Mouse (Mus musculus): ENCODE measurements around the gene Hcfc1r1.
A peak's percentile ranks its signal among the peaks of the same experiment; 100 is the strongest.

Hcfc1r1 gene

DNA sequence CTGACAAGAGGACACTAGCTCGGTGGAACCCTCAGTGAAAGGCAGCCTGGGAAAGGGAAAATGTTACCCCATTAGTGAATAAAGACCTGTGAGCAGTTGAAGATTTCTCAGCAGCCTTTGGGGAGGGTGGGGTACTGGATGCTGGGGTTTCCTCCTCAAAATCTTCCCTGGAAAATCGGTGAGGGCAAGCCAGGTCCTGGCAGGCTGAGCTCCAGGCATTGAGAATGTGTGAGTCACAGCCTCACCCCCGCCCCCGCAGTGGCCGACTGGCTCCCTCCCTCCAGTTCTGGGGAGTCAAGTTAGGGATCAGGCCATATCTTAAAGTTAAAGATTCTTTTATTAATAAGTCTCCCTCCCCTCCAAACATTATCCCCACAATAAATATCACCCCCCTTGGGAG lies 1.7 kb downstream of the Hcfc1r1 start:
- DNase-seq (ENCODE audit: low spot score in 2 of 2) = no peak

DNA sequence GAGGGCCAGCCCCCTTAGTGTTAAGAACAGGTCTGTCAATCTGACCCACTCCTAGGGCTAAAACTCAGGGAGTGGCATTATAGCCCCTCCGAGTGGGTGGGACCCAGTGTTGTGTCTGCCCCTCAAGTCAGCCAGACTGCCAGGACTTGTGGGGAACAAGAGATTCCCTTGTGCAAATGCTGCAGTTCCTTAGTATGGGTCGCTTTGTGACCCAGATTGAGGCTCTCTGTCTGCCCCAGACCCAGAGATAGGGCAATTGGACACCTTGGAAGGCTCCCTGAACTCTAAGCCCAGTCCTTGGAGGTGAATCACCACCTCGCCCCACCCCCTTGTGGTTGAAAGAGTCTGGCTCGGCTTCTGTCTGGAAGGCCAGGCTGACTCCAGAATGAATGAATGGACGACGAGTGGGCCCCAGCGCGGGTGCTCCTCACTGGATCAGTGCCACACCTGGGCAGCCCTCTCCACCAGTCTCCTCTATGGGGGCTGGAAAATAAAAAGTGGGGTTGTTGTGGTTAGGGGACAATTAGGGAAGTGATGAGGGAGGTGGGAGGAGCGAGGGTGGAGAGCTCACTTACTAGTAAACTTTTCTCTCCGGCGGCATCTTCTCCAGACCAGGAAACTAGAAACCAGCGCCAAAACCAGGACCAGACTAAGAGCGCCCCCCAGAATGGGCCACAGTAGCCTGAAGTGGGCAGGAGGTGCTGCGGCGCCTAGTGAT lies 2.3 kb downstream of the Hcfc1r1 start:
- DNase-seq (ENCODE audit: low spot score in 2 of 2) = no peak

DNA sequence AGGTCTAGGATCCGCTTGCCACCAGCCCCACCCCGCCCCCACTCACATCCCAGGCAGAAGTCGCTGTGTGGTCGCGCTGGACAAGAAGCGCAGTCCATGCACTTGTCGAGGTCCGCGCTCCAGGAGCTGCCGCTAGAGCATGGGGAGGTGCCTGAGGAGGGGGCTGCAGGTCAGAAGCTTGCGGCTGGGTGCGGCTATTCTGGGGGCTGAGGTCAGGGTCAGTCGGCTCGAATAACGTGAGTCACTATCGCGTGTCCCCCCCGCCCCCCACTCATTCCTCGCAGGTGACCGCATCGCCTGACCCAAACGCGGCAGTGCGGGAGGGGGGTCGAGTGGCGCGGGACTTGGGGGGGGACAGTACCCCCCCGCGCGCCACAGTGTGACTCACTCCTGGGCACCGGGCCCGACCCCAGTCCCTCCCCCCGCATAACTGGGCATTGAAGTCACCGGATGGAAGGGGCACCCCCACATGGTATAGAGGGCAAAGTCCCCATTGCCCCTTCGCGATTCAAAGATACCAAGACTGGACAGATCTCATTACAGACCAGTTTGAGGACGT lies 3.2 kb downstream of the Hcfc1r1 start:
- no peak for DNase-seq (ENCODE audit: low spot score in 2 of 2)

DNA sequence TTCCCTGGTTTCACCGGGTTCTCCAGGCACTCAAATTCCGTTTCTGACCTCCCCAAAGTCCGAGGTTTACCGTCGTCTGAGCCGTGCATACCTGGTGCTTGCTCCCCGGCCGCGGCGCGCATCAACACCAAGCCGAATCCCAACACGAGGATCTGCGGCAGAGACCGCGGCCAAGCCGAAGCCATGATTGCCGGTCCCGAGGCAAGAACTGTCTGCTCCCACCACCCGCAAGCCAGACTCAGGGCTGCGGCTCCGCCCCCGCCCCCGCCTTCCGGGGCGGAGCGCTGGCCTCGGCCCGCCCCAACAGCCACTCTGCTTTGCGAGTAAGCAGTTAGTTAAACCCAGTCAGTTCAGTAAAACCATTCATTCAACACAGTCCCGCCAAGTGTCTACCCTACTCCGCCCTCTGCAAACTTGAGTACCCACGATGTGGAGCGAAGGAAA lies 3.9 kb downstream of the Hcfc1r1 start, which contains the start of gene Tnfrsf12a:
TSS of gene Tnfrsf12a (minus strand) at position 233 of the 444 bp plus-strand sequence.
- peak; percentile 73 to 78 for DNase-seq (ENCODE audit: low spot score in 2 of 2)

DNA sequence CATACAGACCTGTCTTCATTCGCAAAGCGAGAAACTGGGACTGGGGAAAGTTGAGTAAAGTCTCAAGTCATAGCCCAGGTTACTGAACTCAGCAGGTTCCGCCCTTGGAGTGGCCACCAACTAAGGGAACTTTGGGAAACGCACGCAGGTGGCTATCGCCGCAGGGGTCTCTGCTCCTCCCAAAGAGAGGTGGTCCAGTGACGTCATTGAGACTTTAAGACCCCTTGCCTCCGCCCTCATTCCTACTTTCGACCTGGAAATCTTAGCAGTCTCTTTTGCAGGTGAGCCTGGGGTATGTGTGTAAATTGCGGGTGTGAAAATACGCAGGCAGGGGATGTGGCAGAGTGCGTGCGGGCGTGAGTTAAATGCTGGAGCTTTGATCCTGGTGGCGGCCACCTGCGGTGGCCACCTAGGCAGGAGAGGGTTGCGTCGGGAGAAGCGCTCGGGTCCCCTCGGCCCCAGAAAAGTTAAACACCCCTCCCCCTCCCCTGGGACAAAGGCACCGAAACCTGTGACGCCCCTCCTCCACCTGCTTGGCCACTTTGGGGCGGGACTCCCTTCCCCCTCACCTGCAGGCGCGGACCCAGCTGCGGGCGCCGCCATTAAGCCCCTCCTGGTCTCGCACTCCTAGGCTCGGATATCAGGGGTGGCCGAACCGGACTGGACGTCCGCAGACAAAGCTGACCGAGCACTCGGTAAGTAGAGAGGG lies 5.9 kb downstream of the Hcfc1r1 start, which contains the start of gene Cldn6:
TSS of gene Cldn6 (plus strand) at position 123 of the 709 bp plus-strand sequence.
- no peak for DNase-seq (ENCODE audit: low spot score in 2 of 2)

DNA sequence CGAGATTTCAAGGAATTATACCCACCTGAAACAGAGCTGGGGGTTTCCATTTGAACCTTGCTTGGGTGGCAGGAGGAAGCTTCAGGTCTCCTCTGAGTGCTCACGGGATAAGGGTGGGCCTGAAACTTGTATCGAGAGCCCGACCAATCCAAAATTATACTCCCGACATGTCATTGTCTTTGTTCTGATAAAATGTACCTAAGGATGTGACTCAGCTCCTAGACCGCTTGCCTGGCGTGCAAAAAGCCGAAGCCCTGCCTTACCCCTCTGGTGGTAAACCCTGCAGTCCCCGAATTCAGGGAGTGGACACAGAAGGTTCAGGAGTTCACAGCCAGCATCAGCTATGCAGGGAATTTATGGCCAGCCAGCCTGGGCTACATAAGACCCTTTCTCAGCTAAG lies 6.9 kb downstream of the Hcfc1r1 start:
- DNase-seq (ENCODE audit: low spot score in 2 of 2) = no peak

DNA sequence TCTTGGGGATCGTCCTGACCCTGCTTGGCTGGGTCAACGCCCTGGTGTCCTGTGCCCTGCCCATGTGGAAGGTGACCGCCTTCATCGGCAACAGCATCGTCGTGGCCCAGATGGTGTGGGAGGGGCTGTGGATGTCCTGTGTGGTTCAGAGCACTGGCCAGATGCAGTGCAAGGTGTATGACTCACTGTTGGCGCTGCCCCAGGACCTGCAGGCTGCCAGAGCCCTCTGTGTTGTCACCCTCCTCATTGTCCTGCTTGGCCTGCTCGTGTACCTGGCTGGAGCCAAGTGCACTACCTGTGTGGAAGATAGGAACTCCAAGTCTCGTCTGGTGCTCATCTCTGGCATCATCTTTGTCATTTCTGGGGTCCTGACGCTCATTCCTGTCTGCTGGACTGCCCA lies 7.7 kb downstream of the Hcfc1r1 start:
- DNase-seq (ENCODE audit: low spot score in 2 of 2) = no peak

DNA sequence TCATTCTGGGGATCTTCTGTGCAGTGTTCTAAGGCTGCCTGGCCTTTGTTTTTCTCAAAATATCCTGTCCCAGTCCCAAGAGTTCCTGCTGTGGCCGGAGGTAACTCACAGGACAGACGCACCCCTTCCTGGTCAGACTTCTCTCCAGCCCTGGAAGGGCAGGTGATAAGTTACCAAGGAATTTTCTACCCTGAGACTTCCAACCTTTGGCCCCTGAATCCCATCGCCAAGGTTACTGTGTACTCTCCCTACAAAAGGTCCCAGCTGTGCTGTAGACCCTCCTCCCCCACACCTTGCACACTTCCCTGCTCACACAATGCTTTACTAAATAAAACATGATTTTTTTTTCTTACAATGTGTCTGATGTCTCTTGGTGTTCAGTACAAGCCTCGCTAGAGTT lies 8.7 kb downstream of the Hcfc1r1 start:
- no peak for DNase-seq (ENCODE audit: low spot score in 2 of 2)

DNA sequence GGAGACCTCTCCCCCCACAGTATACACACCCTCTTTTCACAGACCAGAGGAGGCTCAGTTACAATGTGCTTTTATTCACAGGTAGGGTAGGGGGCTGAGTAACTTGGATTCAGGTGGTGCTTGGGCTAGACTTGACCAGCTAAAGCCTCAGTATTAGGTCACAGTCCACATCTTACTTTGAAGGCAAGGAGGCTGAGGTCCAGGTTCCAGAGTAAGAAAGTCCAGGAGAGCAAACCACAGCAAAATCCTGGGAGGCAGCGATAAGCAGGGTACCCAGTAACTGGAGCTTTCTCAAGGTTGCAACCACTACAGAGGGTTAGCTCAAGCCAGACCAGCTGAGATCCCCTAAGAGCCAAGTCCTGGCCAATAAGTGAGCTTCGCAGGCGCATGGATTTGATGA lies 9.1 kb downstream of the Hcfc1r1 start:
- DNase-seq (ENCODE audit: low spot score in 2 of 2) = no peak

DNA sequence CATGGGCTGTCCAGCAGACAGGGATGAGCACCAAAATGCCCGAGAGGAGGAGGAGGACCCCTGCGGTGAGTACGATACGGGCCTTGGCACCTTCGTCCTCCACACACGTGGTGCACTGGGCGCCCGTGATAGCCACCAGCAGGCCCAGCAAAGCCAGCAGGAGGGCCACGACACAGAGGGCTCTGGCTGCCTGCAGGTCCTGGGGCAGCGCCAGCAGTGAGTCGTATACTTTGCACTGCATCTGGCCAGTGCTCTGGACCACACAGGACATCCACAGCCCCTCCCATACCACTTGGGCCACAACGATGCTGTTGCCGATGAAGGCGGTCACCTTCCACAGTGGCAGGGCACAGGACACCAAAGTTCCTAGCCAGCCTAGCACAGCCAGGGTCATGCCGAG lies 9.8 kb downstream of the Hcfc1r1 start:
- no peak for DNase-seq (ENCODE audit: low spot score in 2 of 2)

DNA sequence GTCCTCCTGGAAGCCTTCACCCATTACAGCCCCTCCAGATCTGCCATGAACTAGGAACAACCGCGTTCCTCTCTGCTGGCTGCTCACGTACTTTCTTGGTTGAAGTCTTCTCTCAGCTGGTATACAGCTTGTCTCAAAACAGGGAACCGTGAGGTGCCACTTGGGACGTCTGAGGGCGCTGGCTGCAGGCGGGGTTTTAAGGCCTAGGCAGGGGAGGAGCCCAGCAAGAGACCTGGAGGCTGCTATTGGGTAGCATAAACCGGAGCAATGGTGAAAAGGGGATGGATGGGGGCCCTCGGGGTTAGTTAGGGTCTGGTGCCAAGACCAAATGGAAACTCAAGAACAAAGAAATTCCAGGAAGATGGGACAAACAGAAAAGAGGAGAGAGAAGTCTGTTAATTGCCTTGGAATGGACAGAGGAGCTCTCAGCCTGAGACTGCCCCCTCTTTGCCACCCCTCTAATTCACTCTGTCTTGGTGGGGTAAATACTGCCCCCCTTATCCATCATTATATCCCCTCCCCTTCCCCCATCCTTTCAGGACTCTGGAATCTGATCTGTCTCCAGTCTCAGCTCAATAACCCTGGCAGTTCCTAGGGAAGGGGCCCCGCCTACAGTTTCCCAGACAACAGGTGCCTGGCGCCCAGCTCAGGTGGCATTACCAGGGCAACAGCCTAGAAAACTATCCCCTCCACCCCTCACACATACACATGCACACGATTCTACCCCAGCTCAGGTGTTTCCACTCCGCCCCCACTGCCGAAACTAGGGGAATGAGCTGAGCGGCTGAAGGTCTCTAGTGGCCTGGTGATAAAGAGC lies 10.7 kb downstream of the Hcfc1r1 start, which contains the start of gene Cldn9:
TSS of gene Cldn9 (minus strand) at position 171 of the 817 bp plus-strand sequence.
- DNase-seq (ENCODE audit: low spot score in 2 of 2) = no peak

DNA sequence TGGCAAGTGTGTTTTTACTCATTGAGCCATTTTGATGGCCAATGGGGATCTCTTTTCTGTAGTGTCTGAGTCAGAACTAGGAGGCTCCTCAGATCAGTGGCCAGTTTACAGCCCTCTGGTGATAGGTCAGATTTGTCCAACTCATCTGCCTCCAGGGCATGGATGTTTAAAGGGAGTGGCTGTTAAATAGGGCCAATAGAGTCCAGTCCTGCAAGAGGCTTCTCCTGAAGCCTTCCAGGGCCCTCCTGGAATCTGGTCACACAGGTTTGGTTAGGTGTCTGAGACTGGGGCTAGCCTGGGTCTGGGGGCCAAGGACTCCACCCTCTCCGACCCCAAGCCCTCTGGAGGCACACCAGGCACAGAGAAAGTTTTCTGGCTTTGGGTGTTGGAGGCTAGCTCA lies 21.1 kb downstream of the Hcfc1r1 start:
- DNase-seq (ENCODE audit: low spot score in 2 of 2) = no peak

DNA sequence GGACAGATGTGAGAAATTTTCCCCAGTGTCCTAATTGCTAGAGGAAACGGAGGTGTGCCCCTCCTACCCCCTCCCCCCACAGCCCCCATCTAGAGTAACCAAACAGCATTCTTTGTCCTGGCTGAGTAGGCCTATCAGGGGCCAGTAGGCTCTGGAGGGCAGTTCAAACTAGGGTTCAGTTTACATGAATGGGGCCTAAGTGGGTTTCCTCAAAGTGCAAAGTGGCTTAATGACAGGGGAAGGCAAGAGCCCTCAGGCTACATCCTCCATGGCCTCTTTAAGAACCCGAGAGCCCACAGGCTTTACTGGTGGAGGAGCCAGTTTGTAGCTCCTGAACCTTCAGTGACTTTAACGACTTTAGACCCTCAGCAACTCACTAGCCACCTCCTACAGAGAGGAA lies 22.4 kb downstream of the Hcfc1r1 start:
- no peak for DNase-seq (ENCODE audit: low spot score in 2 of 2)

DNA sequence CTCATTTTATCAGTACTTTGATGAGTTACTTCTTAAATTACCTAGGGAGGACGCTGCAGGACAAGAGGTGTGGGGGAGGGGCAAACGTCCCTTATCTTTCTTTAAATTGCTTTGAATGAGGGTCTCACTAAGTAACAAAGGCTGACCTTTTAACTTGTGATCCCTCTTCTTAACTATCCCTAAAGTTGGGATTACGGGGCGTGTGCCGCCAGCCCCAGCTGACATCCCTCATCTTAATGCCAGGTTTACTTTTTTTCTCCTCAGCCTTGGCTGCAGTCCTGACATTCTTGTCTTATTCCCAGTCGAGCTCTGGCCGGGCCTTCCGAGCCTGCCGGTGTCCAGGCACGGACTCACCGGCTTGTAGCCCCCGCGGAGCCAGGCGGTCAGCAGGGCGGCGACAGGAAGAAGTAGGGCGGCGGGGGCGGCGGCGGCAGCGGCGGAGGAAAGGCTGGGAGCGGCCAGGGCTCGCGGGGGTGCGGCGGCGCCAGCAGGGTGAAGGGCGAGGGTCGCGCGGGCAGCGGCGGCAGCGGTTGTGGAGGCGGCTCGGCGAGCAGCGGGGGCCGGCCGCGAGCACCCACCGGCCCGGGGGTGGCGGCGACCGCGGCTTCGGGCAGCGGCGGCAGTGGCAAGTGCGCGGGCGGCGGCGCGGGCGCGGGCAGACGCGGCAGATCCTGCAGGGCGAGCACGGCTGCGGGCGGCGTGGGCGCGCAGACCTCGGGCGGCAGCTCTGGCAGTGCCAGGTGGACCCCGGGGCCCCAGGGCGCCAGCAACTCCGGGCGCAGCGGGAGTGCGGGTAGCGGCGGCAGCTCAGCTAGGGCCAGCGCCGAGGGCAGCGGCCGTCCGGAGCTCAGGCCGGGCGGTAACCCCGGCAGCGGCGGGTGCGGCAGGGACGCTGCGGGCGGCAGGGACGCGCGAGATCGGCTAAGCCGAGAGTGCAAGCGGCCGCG lies 26.0 kb downstream of the Hcfc1r1 start:
- peak; percentile 17 to 21 for DNase-seq (ENCODE audit: low spot score in 2 of 2)

DNA sequence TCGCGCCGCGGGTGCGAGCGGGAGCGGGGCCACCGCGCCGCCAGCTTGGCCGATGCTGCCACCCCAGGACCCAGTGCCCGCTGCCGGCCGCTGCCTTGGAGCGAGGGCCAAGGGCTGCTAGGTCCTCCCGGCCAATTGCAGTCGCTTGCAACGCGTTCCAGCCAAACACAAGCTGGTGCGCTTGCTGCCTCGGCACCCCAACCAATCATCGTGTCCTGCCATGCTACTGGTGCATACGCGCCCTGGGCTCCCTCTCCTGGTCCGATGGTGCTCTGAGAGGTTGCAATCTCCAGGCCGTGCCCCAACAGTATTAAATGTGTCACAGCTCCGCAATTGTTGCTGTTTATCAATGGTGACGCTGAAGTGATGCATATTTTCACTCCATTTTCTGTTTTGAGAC lies 26.7 kb downstream of the Hcfc1r1 start:
- DNase-seq (ENCODE audit: low spot score in 2 of 2) = peak; percentile 87 to 91

DNA sequence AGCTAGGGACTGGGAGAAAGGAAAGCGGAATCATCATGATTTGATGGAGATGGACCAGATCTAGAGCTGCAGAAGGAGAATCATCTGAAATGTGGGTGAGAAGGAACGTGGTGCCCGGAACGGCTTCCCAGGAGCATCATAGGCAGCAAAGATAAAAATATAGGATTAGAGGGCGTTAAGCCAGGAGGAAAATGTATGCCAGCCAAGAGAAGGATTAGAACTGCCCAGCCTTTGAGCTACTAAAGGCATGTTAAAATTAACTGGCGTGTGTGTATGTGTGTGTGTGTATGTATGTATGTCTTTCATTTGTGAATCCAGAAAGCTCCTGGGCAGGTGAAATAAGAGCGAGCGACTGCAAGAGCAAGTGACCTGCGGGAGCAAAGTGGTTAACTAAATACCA lies 29.9 kb downstream of the Hcfc1r1 start:
- peak in 1 of 2 experiments; percentile 26 for DNase-seq (ENCODE audit: low spot score in 2 of 2)

DNA sequence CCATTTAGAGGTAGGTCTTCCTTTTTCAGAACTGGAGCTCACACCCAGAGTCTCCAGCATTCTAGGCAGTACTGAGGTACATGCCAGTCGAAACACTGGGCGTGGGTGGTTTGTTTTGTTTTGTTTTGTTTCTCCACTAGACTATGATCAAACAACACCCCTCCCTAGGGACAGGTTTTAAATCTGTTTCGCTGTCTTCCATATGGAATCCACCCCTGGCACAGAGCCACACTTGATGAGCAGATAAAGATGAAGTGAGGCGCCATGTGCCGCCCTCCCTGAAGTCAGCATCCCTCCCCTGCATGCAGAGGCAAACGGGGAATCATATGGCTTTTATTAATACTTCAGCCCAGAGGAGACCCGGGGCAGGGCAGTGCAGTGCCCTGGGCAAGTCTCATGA lies 31.3 kb downstream of the Hcfc1r1 start:
- DNase-seq (ENCODE audit: low spot score in 2 of 2) = peak; percentile 56 to 57

DNA sequence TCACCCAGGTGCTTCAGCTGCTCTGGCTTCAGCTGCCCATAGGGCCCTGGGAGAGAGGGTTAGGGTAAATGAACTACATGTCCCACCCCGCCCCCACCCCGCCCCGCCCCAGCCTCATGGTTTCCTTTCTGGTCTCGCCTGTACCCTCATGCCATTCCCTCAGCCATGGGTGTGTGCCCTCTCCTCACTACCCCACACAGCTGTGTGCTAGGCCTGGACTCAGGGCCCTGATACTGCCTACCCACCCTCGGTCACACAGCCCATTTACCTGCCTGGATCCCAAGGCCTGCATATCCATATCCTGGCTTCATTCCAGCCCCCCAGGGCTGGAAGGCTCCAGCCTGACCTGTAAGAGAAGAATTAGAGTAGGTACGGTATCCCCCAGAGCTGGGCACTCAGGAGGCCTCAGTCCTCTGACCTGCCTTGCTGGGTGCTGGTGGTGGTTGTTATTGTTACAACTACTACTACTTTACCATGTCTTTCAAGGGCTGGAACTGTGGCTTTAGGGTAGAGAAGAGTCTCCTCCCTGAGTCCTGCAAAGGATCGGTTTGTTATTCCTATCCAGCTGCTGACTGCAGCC lies 32.2 kb downstream of the Hcfc1r1 start:
- DNase-seq (ENCODE audit: low spot score in 2 of 2) = no peak

DNA sequence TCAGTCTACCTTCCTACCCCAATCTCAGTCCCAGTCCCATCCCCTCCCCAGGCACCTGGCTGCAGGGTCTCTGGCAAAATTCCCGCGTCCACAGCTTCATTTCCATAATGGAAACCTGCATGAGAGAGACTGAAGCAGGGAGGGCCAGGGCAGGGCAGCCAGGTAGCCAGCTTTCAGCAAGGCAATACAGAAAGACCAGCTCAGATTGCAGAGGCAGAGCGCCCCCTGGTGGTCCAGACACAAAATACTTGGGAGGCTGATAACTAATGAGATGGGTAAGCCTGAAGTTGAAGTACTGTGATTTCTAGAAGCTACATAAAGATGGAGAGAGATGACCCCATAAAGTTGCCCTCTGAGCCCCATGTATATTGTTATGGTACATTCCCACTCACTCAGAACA lies 32.8 kb downstream of the Hcfc1r1 start:
- peak; percentile 75 to 77 for DNase-seq (ENCODE audit: low spot score in 2 of 2)

DNA sequence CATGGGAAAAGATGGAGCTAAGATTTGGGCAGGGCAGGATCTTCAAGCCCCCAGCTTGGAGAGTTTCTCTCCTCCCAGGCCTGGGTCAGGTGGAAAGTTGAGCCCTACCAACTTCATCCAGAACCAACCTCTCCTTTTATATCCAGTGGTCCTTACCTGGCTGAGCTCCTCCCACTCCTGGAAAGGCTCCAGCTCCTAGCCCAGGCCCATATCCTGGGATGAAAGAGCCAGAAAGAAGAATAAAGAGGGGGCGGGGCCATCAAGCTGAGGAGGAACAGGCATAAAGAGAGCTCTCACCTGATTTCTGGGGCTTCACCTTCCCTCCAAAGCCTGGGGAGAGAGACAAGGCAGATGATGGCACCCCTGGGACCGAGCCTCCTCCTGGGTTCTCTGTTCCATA lies 43.6 kb downstream of the Hcfc1r1 start:
- DNase-seq (ENCODE audit: low spot score in 2 of 2) = no peak
